Mouse (Mus musculus) forebrain, embryonic 12.5 days (tissue): ENCODE measurements at regions not wholly inside any gene's neighbourhood (a gene's known extent, or its start where the extent isn't known, plus 50 kb on each side); places are given as distances from the start of the nearest gene placed in this dataset.

Experiments used
- ATAC-seq: fragments of 200-750 bp; cut with Nextera tagmentation; 2 replicates; pipeline ENCODE4 v1.8.0; 2017; ENCODE audit warnings: moderate TSS enrichment; ENCODE audit not compliant: low FRiP score
- H3K27ac ChIP-seq: fragments of 300-500 bp; sonication (generic); 2 replicates; pipeline ENCODE4 v1.5.1; 2016; ENCODE audit warnings: mild to moderate bottlenecking
- H3K27me3 ChIP-seq: fragments of 300-500 bp; sonication (generic); 2 replicates; pipeline ENCODE4 v1.6.1; 2016; ENCODE audit warnings: mild to moderate bottlenecking
- H3K36me3 ChIP-seq: fragments of 300-500 bp; sonication (generic); replicated peaks from 2 replicates; pipeline ENCODE4 v1.6.1; 2016; ENCODE audit warnings: mild to moderate bottlenecking
- H3K4me1 ChIP-seq: fragments of 300-500 bp; sonication (generic); 2 replicates; pipeline ENCODE4 v1.6.1; 2016
- H3K4me2 ChIP-seq: fragments of 300-500 bp; sonication (generic); 2 replicates; pipeline ENCODE4 v1.6.1; 2016; ENCODE audit warnings: mild to moderate bottlenecking, moderate library complexity
- H3K4me3 ChIP-seq: fragments of 300-500 bp; sonication (generic); replicated peaks from 2 replicates; pipeline ENCODE4 v1.5.1; 2016; ENCODE audit warnings: mild to moderate bottlenecking
- H3K9ac ChIP-seq: fragments of 300-500 bp; sonication (generic); 2 replicates; pipeline ENCODE4 v1.6.1; 2016; ENCODE audit warnings: mild to moderate bottlenecking
- H3K9me3 ChIP-seq: fragments of 300-500 bp; sonication (generic); 2 replicates; pipeline ENCODE4 v1.6.1; 2016
- WGBS: fragments of 180-500 bp; shearing (Covaris S2); methylation state at CpG from one replicate; pipeline ENCODE4 v1.1.7; 2016; 5-methylcytosine and 5-hydroxymethylcytosine counted together

GRCm38 (mm10) chr5:39935564-39935963 is 180.3 kb upstream of the Hs3st1 start:
- no peak for ATAC-seq
- no peak overlapping the region for H3K4me3 ChIP-seq
- 92% methylated on average over 2 of the region's 2 CpGs for WGBS

GRCm38 (mm10) chr5:39931890-39932289 is 176.6 kb upstream of the Hs3st1 start:
- Histone ChIP-seq H3K4me3 (no peak overlapping the region), H3K9ac (no peak overlapping the region), H3K9me3 (no peaks in the 10 kb centered on the region), H3K27me3 (no peaks in the 10 kb centered on the region), H3K4me1 (no peaks in the 10 kb centered on the region), H3K4me2 (no peak overlapping the region), H3K36me3 (no peaks in the 10 kb centered on the region), H3K27ac (no peak overlapping the region)
- 92% methylated on average over 2 of the region's 2 CpGs for WGBS
- no peak for ATAC-seq

More at GRCm38 (mm10) chr5:39935564-39935963, 180.3 kb upstream of the Hs3st1 start:
- no peak overlapping the region for H3K9ac ChIP-seq
- H3K27ac ChIP-seq: no peak overlapping the region
- no peaks in the 10 kb centered on the region for H3K36me3 ChIP-seq
- no peaks in the 10 kb centered on the region for H3K27me3 ChIP-seq
- H3K4me2 ChIP-seq: no peak overlapping the region
- H3K9me3 ChIP-seq: no peaks in the 10 kb centered on the region
- no peaks in the 10 kb centered on the region for H3K4me1 ChIP-seq

- Histone ChIP-seq H3K4me3 (no peak overlapping the region), H3K9me3 (no peaks in the 10 kb centered on the region), H3K27ac (no peak overlapping the region), H3K4me2 (no peak overlapping the region), H3K4me1 (no peaks in the 10 kb centered on the region), H3K9ac (no peak overlapping the region), H3K27me3 (no peaks in the 10 kb centered on the region), H3K36me3 (no peaks in the 10 kb centered on the region)
- ATAC-seq: no peak
- 79% methylated on average over 1 of the region's 1 CpGs for WGBS
Measured at GRCm38 (mm10) chr5:39909369-39909768, 154.1 kb upstream of the Hs3st1 start.

- H3K36me3 ChIP-seq: no peaks in the 10 kb centered on the region
- H3K27me3 ChIP-seq: no peaks in the 10 kb centered on the region
- no peak overlapping the region for H3K27ac ChIP-seq
- H3K9me3 ChIP-seq: no peaks in the 10 kb centered on the region
- 0 out of 2 replicates have a peak, but pooled peaks have one; percentile 39 for ATAC-seq
- no peak overlapping the region for H3K4me2 ChIP-seq
- H3K4me1 ChIP-seq: no peaks in the 10 kb centered on the region
- no peak overlapping the region for H3K4me3 ChIP-seq
- 62% methylated on average over 2 of the region's 2 CpGs for WGBS
- no peak overlapping the region for H3K9ac ChIP-seq
Measured at GRCm38 (mm10) chr5:39871723-39872085, 116.4 kb upstream of the Hs3st1 start.

GRCm38 (mm10) chr5:39870835-39871722 is 115.8 kb upstream of the Hs3st1 start:
- no peak for ATAC-seq
- no peak overlapping the region for H3K4me3 ChIP-seq
- no peak overlapping the region for H3K4me2 ChIP-seq
- no peaks in the 10 kb centered on the region for H3K4me1 ChIP-seq
- H3K9ac ChIP-seq: no peak overlapping the region
- H3K27me3 ChIP-seq: no peaks in the 10 kb centered on the region
- no peaks in the 10 kb centered on the region for H3K36me3 ChIP-seq
- H3K9me3 ChIP-seq: no peaks in the 10 kb centered on the region
- WGBS: 68% methylated on average over 10 of the region's 10 CpGs
- H3K27ac ChIP-seq: no peak overlapping the region

GRCm38 (mm10) chr5:39857192-39857591 is 101.9 kb upstream of the Hs3st1 start:
- H3K9ac ChIP-seq: no peak overlapping the region
- H3K9me3 ChIP-seq: no peaks in the 10 kb centered on the region
- H3K27me3 ChIP-seq: no peaks in the 10 kb centered on the region
- H3K4me2 ChIP-seq: no peak overlapping the region
- ATAC-seq: 0 out of 2 replicates have a peak, but pooled peaks have one; percentile 24
- no peaks in the 10 kb centered on the region for H3K36me3 ChIP-seq
- WGBS: 37% methylated on average over 2 of the region's 2 CpGs
- peaks cover 10% of the 10 kb centered on the region for H3K4me1 ChIP-seq
- 0 out of 2 replicates have a peak overlapping the region, but pooled peaks have one; percentile 8 for H3K27ac ChIP-seq
- H3K4me3 ChIP-seq: no peak overlapping the region

GRCm38 (mm10) chr5:39856616-39857156 is 101.4 kb upstream of the Hs3st1 start:
- no peaks in the 10 kb centered on the region for H3K9me3 ChIP-seq
- ATAC-seq: peak; percentile 80
- H3K4me3 ChIP-seq: no peak overlapping the region
- H3K27me3 ChIP-seq: no peaks in the 10 kb centered on the region
- H3K4me1 ChIP-seq: peaks cover 10% of the 10 kb centered on the region
- 56% methylated on average over 3 of the region's 3 CpGs for WGBS
- H3K36me3 ChIP-seq: no peaks in the 10 kb centered on the region
- no peak overlapping the region for H3K9ac ChIP-seq
- no peak overlapping the region for H3K4me2 ChIP-seq
- H3K27ac ChIP-seq: 0 out of 2 replicates have a peak overlapping the region, but pooled peaks have one; percentile 8

GRCm38 (mm10) chr5:39855685-39856615 is 100.7 kb upstream of the Hs3st1 start:
- 51% methylated on average over 7 of the region's 7 CpGs for WGBS
- Histone ChIP-seq H3K4me1 (peaks cover 10% of the 10 kb centered on the region), H3K27me3 (no peaks in the 10 kb centered on the region), H3K9me3 (no peaks in the 10 kb centered on the region), H3K36me3 (no peaks in the 10 kb centered on the region), H3K9ac (no peak overlapping the region), H3K4me3 (no peak overlapping the region), H3K27ac (peak overlapping the region; percentile 57; the same call in 1 of the 2 replicates), H3K4me2 (no peak overlapping the region)
- peak; percentile 27; the same call in 1 of the 2 replicates for ATAC-seq

GRCm38 (mm10) chr5:39847187-39847586 is 91.9 kb upstream of the Hs3st1 start:
- Histone ChIP-seq H3K27ac (no peak overlapping the region), H3K4me2 (no peak overlapping the region), H3K36me3 (no peaks in the 10 kb centered on the region), H3K9me3 (no peaks in the 10 kb centered on the region), H3K27me3 (no peaks in the 10 kb centered on the region), H3K4me1 (no peaks in the 10 kb centered on the region), H3K4me3 (no peak overlapping the region), H3K9ac (no peak overlapping the region)
- 70% methylated on average over 1 of the region's 1 CpGs for WGBS
- ATAC-seq: no peak

GRCm38 (mm10) chr5:39841186-39841585 is 85.9 kb upstream of the Hs3st1 start:
- no peak overlapping the region for H3K4me2 ChIP-seq
- H3K4me1 ChIP-seq: no peaks in the 10 kb centered on the region
- H3K27ac ChIP-seq: no peak overlapping the region
- no peaks in the 10 kb centered on the region for H3K27me3 ChIP-seq
- no peaks in the 10 kb centered on the region for H3K36me3 ChIP-seq
- H3K9ac ChIP-seq: no peak overlapping the region
- WGBS: 38% methylated on average over 3 of the region's 3 CpGs
- no peak overlapping the region for H3K4me3 ChIP-seq
- no peaks in the 10 kb centered on the region for H3K9me3 ChIP-seq
- no peak for ATAC-seq

GRCm38 (mm10) chr5:39840576-39840975 is 85.3 kb upstream of the Hs3st1 start:
- no peaks in the 10 kb centered on the region for H3K36me3 ChIP-seq
- ATAC-seq: no peak
- no peak overlapping the region for H3K27ac ChIP-seq
- H3K9me3 ChIP-seq: no peaks in the 10 kb centered on the region
- no peak overlapping the region for H3K4me2 ChIP-seq
- H3K4me1 ChIP-seq: no peaks in the 10 kb centered on the region
- WGBS: 94% methylated on average over 4 of the region's 4 CpGs
- H3K9ac ChIP-seq: no peak overlapping the region
- no peaks in the 10 kb centered on the region for H3K27me3 ChIP-seq
- no peak overlapping the region for H3K4me3 ChIP-seq

- 92% methylated on average over 4 of the region's 4 CpGs for WGBS
- H3K4me1 ChIP-seq: no peaks in the 10 kb centered on the region
- no peak overlapping the region for H3K4me3 ChIP-seq
- no peak overlapping the region for H3K27ac ChIP-seq
- ATAC-seq: no peak
- no peak overlapping the region for H3K4me2 ChIP-seq
- no peaks in the 10 kb centered on the region for H3K9me3 ChIP-seq
- no peak overlapping the region for H3K9ac ChIP-seq
- H3K36me3 ChIP-seq: no peaks in the 10 kb centered on the region
- H3K27me3 ChIP-seq: no peaks in the 10 kb centered on the region
Measured at GRCm38 (mm10) chr5:39832565-39832964, 77.3 kb upstream of the Hs3st1 start.
